Mouse (Mus musculus) midbrain, embryonic 10.5 days (tissue): ENCODE data around the gene Bag1. TPM values are rescaled to one million over a fixed set of nuclear protein-coding genes. Genes with fewer than 3 reads are reported as not detected.

Experiments
- DNase-seq: peaks from one replicate; pipeline ENCODE4 v3.0.0-alpha.2; 2017; ENCODE audit warnings: low spot score
- H3K27ac ChIP-seq: fragments of 300-500 bp; sonication (generic); replicated peaks from 2 replicates; pipeline ENCODE4 v1.5.1; 2016; ENCODE audit warnings: mild to moderate bottlenecking
- H3K27me3 ChIP-seq: fragments of 300-500 bp; sonication (generic); 2 replicates; pipeline ENCODE4 v1.6.1; 2016; ENCODE audit warnings: low read depth, mild to moderate bottlenecking; ENCODE audit not compliant: poor library complexity, severe bottlenecking
- H3K36me3 ChIP-seq: fragments of 300-500 bp; sonication (generic); 2 replicates; pipeline ENCODE4 v1.6.1; 2016; ENCODE audit warnings: mild to moderate bottlenecking, moderate library complexity
- H3K4me1 ChIP-seq: fragments of 300-500 bp; sonication (generic); 2 replicates; pipeline ENCODE4 v1.6.1; 2016
- H3K4me3 ChIP-seq: fragments of 300-500 bp; sonication (generic); 2 replicates; pipeline ENCODE4 v1.5.1; 2016; ENCODE audit warnings: mild to moderate bottlenecking, moderate library complexity
- H3K9me3 ChIP-seq: fragments of 300-500 bp; sonication (generic); replicated peaks from 2 replicates; pipeline ENCODE4 v1.6.1; 2016; ENCODE audit warnings: mild to moderate bottlenecking
- WGBS: fragments of 180-500 bp; shearing (Covaris S2); methylation state at CpG from one replicate; pipeline ENCODE4 v1.1.7; 2016; 5-methylcytosine and 5-hydroxymethylcytosine counted together
- polyA plus RNA-seq: library from polyadenylated mRNA; unstranded; fragments of >200 nt; fragmentation: Nextera tagmentation; extraction: Ambion mirVana; gene quantifications from 2 replicates; pipeline ENCODE4 v1.2.1, GENCODE M21; 2016

Bag1 gene
- polyA plus RNA-seq = 189 and 193 TPM in 2 replicates

GRCm38 (mm10) chr4:40948160-40948708 is at the start of gene Bag1, which contains the start of gene Chmp5:
TSS of gene Bag1 (minus strand) at chr4:40948294.
TSS of gene Chmp5 (plus strand) at chr4:40948407.
- Histone ChIP-seq H3K27ac (peak within 1 kb of the TSS; percentile 91), H3K36me3 (peaks cover 61% of the 10 kb centered on the region), H3K4me3 (peak within 1 kb of the TSS; percentile 86), H3K9me3 (no peaks in the 10 kb centered on the region), H3K27me3 (no peaks in the 10 kb centered on the region), H3K4me1 (peaks cover 24% of the 10 kb centered on the region)
- DNase-seq = peak; percentile 100
- WGBS = under 1% methylated on average over 50 of the region's 50 CpGs

GRCm38 (mm10) chr4:40996302-40996701 is 48.2 kb upstream of the Bag1 start:
- WGBS = 94% methylated on average over 6 of the region's 6 CpGs
- H3K36me3 ChIP-seq = peaks cover 100% of the 10 kb centered on the region
- no peak overlapping the region for H3K27ac ChIP-seq

GRCm38 (mm10) chr4:40989633-40990032 is 41.5 kb upstream of the Bag1 start:
- peaks cover 100% of the 10 kb centered on the region for H3K36me3 ChIP-seq
- H3K27me3 ChIP-seq = no peaks in the 10 kb centered on the region
- 89% methylated on average over 6 of the region's 6 CpGs for WGBS
- no peaks in the 10 kb centered on the region for H3K9me3 ChIP-seq
- no peak overlapping the region for H3K27ac ChIP-seq
- no peak overlapping the region for H3K4me3 ChIP-seq
- no peaks in the 10 kb centered on the region for H3K4me1 ChIP-seq
- DNase-seq = no peak

More at GRCm38 (mm10) chr4:40996302-40996701, 48.2 kb upstream of the Bag1 start:
- Histone ChIP-seq H3K27me3 (no peaks in the 10 kb centered on the region), H3K4me1 (no peaks in the 10 kb centered on the region), H3K4me3 (no peak overlapping the region), H3K9me3 (no peaks in the 10 kb centered on the region)
- no peak for DNase-seq

- no peak for DNase-seq
- 84% methylated on average over 1 of the region's 1 CpGs for WGBS
- H3K27me3 ChIP-seq = no peaks in the 10 kb centered on the region
- H3K9me3 ChIP-seq = no peaks in the 10 kb centered on the region
- no peak overlapping the region for H3K27ac ChIP-seq
- H3K36me3 ChIP-seq = peaks cover 98% of the 10 kb centered on the region
- H3K4me3 ChIP-seq = no peak overlapping the region
- H3K4me1 ChIP-seq = no peaks in the 10 kb centered on the region
Measured at GRCm38 (mm10) chr4:40983686-40984085, 35.6 kb upstream of the Bag1 start.

GRCm38 (mm10) chr4:40982486-40982885 is 34.4 kb upstream of the Bag1 start:
- no peaks in the 10 kb centered on the region for H3K27me3 ChIP-seq
- peaks cover 98% of the 10 kb centered on the region for H3K36me3 ChIP-seq
- H3K4me3 ChIP-seq = no peak overlapping the region
- no peaks in the 10 kb centered on the region for H3K4me1 ChIP-seq
- 84% methylated on average over 3 of the region's 3 CpGs for WGBS
- DNase-seq = no peak
- no peak overlapping the region for H3K27ac ChIP-seq
- no peaks in the 10 kb centered on the region for H3K9me3 ChIP-seq

- Histone ChIP-seq H3K4me3 (no peak overlapping the region), H3K27ac (no peak overlapping the region), H3K4me1 (no peaks in the 10 kb centered on the region), H3K9me3 (no peaks in the 10 kb centered on the region), H3K36me3 (peaks cover 87% of the 10 kb centered on the region), H3K27me3 (no peaks in the 10 kb centered on the region)
- no peak for DNase-seq
- 95% methylated on average over 1 of the region's 1 CpGs for WGBS
Measured at GRCm38 (mm10) chr4:40979430-40979829, 31.3 kb upstream of the Bag1 start.

GRCm38 (mm10) chr4:40976651-40977050 is 28.6 kb upstream of the Bag1 start:
- H3K9me3 ChIP-seq = no peaks in the 10 kb centered on the region
- no peak overlapping the region for H3K4me3 ChIP-seq
- DNase-seq = no peak
- H3K36me3 ChIP-seq = peaks cover 62% of the 10 kb centered on the region
- WGBS = 92% methylated on average over 10 of the region's 10 CpGs
- H3K27me3 ChIP-seq = no peaks in the 10 kb centered on the region
- H3K27ac ChIP-seq = no peak overlapping the region
- H3K4me1 ChIP-seq = peaks cover 12% of the 10 kb centered on the region

- no peak overlapping the region for H3K27ac ChIP-seq
- 98% methylated on average over 3 of the region's 3 CpGs for WGBS
- H3K4me3 ChIP-seq = no peak overlapping the region
- DNase-seq = no peak
- H3K9me3 ChIP-seq = no peaks in the 10 kb centered on the region
- H3K4me1 ChIP-seq = peaks cover 13% of the 10 kb centered on the region
- H3K36me3 ChIP-seq = peaks cover 52% of the 10 kb centered on the region
- H3K27me3 ChIP-seq = no peaks in the 10 kb centered on the region
Measured at GRCm38 (mm10) chr4:40975678-40976077, 27.6 kb upstream of the Bag1 start.

GRCm38 (mm10) chr4:40974011-40974410 is 25.9 kb upstream of the Bag1 start:
- 100% methylated on average over 1 of the region's 1 CpGs for WGBS
- H3K9me3 ChIP-seq = no peaks in the 10 kb centered on the region
- H3K27ac ChIP-seq = no peak overlapping the region
- no peak overlapping the region for H3K4me3 ChIP-seq
- no peaks in the 10 kb centered on the region for H3K27me3 ChIP-seq
- H3K4me1 ChIP-seq = peaks cover 22% of the 10 kb centered on the region
- DNase-seq = no peak
- peaks cover 35% of the 10 kb centered on the region for H3K36me3 ChIP-seq

GRCm38 (mm10) chr4:40971744-40972143 is 23.6 kb upstream of the Bag1 start:
- 26% methylated on average over 13 of the region's 13 CpGs for WGBS
- peaks cover 25% of the 10 kb centered on the region for H3K36me3 ChIP-seq
- peaks cover 22% of the 10 kb centered on the region for H3K4me1 ChIP-seq
- peak overlapping the region; percentile 92; the same call in 1 of the 2 replicates for H3K27ac ChIP-seq
- DNase-seq = peak; percentile 46
- H3K9me3 ChIP-seq = no peaks in the 10 kb centered on the region
- H3K4me3 ChIP-seq = peak overlapping the region; percentile 75
- H3K27me3 ChIP-seq = no peaks in the 10 kb centered on the region

- peak; percentile 95 for DNase-seq
- peaks cover 25% of the 10 kb centered on the region for H3K36me3 ChIP-seq
- H3K4me3 ChIP-seq = peak within 1 kb of the TSS; percentile 75
- peak within 1 kb of the TSS; percentile 92 for H3K27ac ChIP-seq
- peaks cover 22% of the 10 kb centered on the region for H3K4me1 ChIP-seq
- H3K27me3 ChIP-seq = no peaks in the 10 kb centered on the region
- under 1% methylated on average over 84 of the region's 85 CpGs for WGBS
- H3K9me3 ChIP-seq = no peaks in the 10 kb centered on the region
Measured at GRCm38 (mm10) chr4:40970842-40971701, 23.0 kb upstream of the Bag1 start, which contains the start of gene Nfx1. TSS of gene Nfx1 (plus strand) at chr4:40970906.

- Histone ChIP-seq H3K27ac (peak overlapping the region; percentile 92), H3K4me1 (peaks cover 22% of the 10 kb centered on the region), H3K4me3 (peak overlapping the region; percentile 75), H3K36me3 (peaks cover 25% of the 10 kb centered on the region), H3K9me3 (no peaks in the 10 kb centered on the region), H3K27me3 (no peaks in the 10 kb centered on the region)
- under 1% methylated on average over 15 of the region's 16 CpGs for whole genome bisulfite sequencing
- DNase-seq = no peak
Measured at GRCm38 (mm10) chr4:40970592-40970841, 22.4 kb upstream of the Bag1 start.
